Mouse (Mus musculus) left cerebral cortex, adult 2 months (tissue): ENCODE measurements at regions not wholly inside any gene's neighbourhood (a gene's known extent, or its start where the extent isn't known, plus 50 kb on each side); places are given as distances from the start of the nearest gene placed in this dataset.

Experiments
- DNase-seq, 2 experiments: peaks; one replicate each; pipeline ENCODE4 v3.0.0; 2021 to 2022; ENCODE audit warnings: low spot score in 2 of 2, mixed read lengths in 1 of 2; ENCODE audit errors: extremely low spot score in 1 of 2
- H3K27ac ChIP-seq: fragments of 200-600 bp; 2 replicates; pipeline ENCODE4 v1.8.1; 2022
- H3K4me3 ChIP-seq: fragments of 200-600 bp; 2 replicates; pipeline ENCODE4 v1.8.1; 2022
- CTCF ChIP-seq: fragments of 200-600 bp; IDR thresholded peaks from 2 replicates; pipeline ENCODE4 v1.8.1; 2022; ENCODE audit warnings: antibody characterized with exemption, mild to moderate bottlenecking, moderate library complexity
- intact Hi-C: fragments of 180-260 bp; cut with DNase I; formaldehyde crosslinking; loops from one replicate; pipeline ENCODE4 v1.15.1; 2025

DNA sequence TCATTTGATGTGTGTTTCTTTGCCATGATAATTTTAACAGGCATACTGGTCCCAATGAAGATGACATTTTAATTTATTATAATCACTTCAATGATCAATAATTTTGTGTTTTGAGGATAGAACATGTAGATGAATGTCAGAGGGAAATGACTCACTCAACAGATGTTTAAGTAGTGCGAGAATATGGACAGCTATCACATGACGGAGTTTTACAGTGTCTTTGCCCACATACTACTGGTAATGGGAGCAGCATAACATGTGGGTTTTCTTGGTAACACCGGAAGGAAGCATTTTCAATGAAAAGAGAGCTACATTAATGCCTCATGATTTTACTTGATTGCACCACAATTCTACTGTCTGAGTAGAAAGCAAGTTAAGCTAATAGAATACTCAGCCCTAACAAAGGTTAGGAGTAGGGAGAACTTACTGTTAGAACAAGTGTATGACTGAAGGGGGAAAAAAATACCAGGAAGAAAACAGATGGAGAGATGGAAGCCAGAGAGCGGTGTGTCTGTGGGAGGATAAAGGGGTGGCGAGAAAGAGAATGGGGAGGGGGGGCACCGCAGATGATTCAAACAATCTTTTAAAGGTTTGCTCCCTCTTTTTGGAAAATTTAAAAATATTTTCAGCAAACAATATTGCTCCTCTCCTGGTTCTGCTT, 142.0 kb upstream of the Dph6 start:
- H3K4me3 ChIP-seq: no peak overlapping the region
- peak overlapping the region; percentile 13 for H3K27ac ChIP-seq
- no peak for DNase-seq
- intact Hi-C loops: loop anchor here (1.0 kb wide), 1 partner anchor 142 kb away; the partner anchor contains the start of gene Dph6
- no peak for TF ChIP-seq CTCF

DNA sequence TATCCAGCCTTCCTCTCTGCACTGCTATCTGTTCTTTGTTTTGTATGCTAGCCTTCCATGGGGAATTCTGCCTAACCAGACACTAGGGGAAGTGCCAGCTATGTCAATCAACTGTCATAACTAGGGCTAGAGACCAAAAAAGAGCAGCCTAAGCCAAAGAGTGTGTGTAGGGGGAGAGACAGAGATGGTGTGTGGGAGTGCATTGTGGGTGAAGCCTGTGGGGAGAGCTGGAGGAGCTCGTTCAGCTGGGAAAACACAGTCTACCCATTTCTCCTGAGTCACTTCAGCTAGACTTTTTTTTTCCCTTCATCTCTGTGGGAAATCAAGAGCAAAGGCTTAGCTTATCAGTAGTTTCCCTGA, 142.5 kb upstream of the Dph6 start:
- peak; percentile 29 for DNase-seq
- no peak overlapping the region for H3K4me3 ChIP-seq
- no peak for TF ChIP-seq CTCF
- peak overlapping the region; percentile 13 for H3K27ac ChIP-seq
- intact Hi-C loops: loop anchor here (1.0 kb wide), 1 partner anchor 143 kb away; the partner anchor contains the start of gene Dph6

DNA sequence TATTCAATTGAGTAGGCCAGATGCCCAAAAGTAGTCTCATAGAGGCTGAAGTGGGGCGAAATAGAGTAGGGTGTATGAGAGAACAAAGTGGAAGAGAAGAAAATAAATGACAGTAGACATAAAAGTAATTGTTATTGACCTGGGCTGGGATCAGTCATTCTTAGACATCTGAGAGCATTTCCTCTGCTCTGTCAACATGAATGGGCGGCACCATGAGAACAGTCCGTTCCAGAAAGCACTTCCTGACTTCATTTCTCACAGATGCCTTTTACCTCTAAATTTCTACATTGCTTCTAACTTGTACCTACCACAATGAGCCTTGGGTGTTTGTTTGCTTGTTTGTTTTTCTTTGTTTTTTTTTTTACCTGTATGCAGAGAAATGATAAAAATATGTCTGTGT, 148.5 kb upstream of the Dph6 start:
- Histone ChIP-seq H3K27ac (no peak overlapping the region), H3K4me3 (no peak overlapping the region)
- no peak for DNase-seq
- TF ChIP-seq CTCF: no peak
- intact Hi-C loops: no loop called here

DNA sequence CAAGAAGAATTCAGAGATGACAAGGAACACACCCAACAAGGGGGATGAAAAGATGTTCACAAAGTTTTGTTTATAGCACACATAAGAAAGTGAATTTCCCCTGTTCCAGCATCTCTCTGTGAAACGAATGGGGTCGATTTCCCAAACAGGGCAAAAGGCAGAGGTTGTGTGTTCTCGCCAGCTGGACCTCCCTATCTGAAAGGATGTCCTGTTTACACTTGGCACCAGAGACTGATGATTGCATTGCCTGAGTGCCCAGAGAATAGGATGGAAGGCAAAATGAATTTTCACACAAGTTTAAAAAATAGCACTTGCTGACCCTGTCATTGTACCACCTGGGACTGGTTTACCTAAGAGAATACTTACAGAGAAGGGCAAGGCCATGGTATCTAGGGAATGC, 149.2 kb upstream of the Dph6 start:
- TF ChIP-seq CTCF: no peak

DNA sequence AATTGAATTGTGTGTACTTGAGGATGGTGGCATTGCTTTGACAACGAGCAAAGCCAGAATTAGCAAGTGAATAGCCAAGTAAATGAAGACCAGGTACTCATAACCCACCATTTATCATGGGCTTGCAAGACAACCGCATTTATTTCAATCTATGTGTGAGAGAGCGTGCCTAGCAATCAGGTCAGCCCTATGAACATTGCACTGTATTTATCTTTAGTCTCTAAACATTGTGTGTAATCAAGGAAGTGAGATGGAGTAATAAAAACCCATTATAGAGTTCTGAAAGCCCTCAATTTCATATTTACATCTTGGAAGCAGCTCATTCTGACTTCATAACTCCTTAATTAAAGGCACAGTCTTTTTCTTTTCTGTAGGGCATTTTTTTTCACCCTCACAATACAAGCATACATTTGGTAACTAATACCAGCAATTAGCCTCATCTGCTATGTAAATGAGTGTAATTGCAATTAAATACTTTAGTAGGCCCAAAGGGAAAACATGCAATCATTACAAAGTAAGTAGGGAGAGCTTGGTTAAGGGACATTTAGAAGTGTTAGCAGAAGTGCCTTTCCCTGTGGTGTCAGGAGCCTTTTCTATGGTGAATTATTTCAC, 150.8 kb upstream of the Dph6 start:
- H3K27ac ChIP-seq: no peak overlapping the region
- TF ChIP-seq CTCF: no peak
- no peak overlapping the region for H3K4me3 ChIP-seq
- no peak for DNase-seq
- intact Hi-C loops: no loop called here

More for the DNA sequence above, 149.2 kb upstream of the Dph6 start:
- no peak for DNase-seq
- Histone ChIP-seq H3K27ac (no peak overlapping the region), H3K4me3 (no peak overlapping the region)
- intact Hi-C loops: no loop called here

DNA sequence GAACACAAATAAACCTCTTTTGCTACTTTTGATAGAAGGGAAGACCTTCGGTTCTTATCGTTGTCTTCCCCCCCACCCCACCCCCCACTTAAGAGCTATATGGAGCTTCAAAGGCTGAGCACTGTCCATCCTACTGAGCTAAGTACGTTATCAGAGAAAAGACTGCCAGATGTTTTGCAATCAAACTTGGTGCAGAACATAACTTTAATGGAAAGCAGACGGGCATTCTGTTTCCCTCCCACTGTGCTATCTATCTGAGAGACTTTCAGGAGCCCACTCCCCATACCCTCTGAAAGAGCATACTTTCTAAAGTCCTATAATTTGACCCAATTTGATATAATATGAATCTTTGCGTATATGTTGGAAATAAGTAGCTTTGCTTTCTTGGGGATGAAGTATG, 153.3 kb upstream of the Dph6 start:
- intact Hi-C loops: no loop called here
- TF ChIP-seq CTCF: no peak
- DNase-seq: no peak
- no peak overlapping the region for H3K27ac ChIP-seq
- no peak overlapping the region for H3K4me3 ChIP-seq

DNA sequence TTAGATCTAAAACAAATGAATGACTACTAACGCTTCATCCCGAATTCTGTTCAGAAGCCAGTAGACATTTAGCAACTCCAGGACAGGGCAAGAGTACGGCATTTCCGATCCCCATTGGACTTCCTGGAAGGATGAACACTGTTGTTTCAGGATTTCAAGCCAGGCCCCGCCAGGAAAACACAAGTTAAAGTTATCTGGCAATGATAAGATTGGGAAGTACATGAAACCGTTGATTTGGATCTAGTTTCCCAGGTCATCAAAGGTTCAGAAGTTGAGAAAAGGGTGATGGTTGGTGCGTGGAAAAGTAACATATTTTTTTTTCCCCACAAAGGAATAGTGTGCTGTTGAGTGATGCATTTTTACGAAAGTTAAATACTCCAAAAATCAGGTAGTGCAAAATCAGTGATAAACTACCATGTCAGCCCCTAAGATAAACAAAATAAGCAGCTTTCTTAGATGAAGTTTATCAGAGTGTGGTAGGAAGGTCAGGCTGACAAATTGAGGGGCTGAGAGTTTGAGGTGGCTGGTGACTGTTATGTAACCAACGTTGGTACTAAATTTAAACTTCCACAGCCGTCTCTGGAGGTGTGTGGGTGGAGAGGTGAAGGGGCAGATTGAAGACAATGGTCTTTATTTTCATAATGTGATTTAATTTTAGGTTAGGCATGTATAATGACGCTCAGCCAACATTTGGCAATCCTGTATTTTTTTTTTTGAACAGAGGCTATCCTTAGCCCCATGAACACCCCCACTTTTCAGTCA, 157.6 kb upstream of the Dph6 start:
- TF ChIP-seq CTCF: no peak
- intact Hi-C loops: no loop called here
- no peak for DNase-seq
- H3K27ac ChIP-seq: no peak overlapping the region
- H3K4me3 ChIP-seq: no peak overlapping the region

DNA sequence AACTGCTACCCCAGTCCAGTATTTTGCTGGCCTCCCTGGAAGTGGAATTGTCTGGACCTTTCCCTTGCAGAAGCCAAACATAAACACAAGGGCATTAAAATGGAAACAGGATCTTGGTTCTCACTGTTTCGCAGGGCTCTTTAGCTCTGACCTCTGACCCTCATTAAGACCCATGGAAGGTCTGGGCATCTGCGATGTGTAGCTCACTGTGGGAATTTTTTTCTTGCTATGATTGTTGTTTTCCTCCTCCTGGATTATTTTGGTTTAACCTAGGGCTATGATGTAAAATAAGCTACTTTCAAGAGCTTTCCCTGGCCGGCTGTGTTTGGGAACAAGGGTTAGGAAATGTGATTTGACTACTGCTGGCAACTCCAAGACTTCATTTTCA, 158.1 kb upstream of the Dph6 start:
- intact Hi-C loops: no loop called here
- no peak for DNase-seq
- H3K27ac ChIP-seq: no peak overlapping the region
- no peak overlapping the region for H3K4me3 ChIP-seq
- TF ChIP-seq CTCF: no peak

DNA sequence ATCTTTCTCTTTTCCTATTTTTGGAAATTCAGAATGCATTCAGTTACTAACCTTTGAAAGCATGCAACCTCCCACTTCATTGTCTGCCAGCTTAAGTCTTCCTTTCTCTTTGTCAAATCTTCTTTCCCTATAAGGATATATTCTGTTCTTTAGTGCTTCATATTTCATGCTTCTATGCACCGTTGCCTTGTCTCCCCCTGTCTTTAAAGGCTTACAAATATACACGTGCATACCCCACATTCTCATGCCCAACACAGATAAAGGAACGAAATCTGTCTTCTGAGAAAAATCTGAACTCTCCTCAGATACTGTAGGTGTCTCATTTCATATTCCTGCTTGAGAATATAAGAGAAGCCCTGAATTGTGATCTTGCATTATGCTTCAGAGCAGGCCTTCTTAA, 167.9 kb upstream of the Dph6 start:
- TF ChIP-seq CTCF: no peak
- no peak overlapping the region for H3K27ac ChIP-seq
- H3K4me3 ChIP-seq: no peak overlapping the region
- intact Hi-C loops: no loop called here
- DNase-seq: no peak

DNA sequence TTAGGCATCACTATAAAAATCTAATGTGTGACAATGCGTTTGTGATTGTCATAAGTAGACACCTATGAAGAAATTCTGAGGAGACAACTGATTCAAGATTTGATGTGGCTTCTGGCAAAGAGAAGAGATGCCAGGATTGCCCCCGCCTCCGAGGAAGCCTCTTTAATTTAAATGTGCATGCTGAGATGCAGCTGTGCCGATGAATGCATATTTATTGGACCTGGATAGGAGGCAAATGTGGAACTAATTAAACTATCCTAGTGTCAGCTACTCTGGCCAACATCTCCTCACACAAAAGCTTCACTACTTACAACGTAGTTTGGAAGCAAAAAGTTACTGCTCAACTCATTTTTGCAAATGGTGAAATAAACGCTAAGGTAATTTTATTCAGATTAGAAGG, 173.4 kb upstream of the Dph6 start:
- intact Hi-C loops: no loop called here
- TF ChIP-seq CTCF: no peak
- no peak overlapping the region for H3K27ac ChIP-seq
- DNase-seq: no peak
- no peak overlapping the region for H3K4me3 ChIP-seq

DNA sequence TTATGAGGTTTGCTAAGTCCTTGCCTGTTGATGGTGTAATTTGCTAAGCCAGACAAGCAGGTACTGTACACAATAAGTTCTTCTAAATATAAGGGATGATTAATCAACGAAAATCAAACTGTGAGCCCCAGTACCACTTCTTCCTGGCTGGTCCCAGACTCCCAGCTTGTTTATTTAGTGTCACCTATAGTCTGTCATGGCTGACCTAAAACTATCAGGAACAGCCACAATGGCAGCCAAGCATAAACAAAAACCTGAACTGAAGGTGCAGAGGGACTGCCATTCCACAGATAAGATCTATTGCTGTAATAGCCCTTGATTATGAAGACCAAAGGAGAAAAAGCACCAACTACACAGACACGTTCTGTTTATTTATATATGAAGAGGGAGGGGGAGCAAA, 180.9 kb upstream of the Dph6 start:
- no peak for TF ChIP-seq CTCF
- intact Hi-C loops: no loop called here

DNA sequence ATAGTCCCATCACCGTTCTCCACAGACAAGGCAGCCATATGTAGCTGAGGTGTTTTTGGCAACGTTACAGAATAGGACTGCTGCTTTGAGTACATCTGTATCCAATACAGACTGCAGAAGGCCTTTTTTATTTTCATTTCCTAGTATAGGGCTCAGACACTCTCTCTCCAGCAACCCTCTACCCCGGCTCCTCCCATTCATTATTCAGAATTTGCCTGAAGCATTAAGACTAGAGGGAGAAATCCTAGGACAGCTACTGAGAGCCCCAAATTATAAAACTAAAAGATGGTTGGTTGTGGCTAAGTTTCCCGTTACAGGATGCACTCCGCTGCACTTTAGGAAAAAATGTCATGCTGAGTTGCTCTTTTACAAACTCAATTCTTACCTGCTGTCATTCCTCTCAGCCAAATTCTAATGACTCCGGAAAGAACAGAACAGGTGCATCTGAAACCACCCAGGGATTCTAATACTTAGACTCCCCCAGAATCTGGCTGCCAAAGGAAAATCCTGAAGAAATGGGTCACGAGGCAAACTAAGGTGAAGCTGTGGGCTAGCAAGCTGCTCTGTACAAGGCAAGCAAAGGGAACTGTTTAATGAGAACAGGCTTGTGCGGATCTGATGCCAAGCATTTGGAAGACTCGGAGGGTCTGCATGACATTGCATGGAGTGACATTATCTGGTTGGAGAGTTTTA, 189.1 kb upstream of the Dph6 start:
- no peak for TF ChIP-seq CTCF
- no peak overlapping the region for H3K4me3 ChIP-seq
- intact Hi-C loops: no loop called here

More for the DNA sequence above, 180.9 kb upstream of the Dph6 start:
- no peak overlapping the region for H3K4me3 ChIP-seq
- no peak for DNase-seq
- no peak overlapping the region for H3K27ac ChIP-seq

More for the DNA sequence above, 189.1 kb upstream of the Dph6 start:
- no peak overlapping the region for H3K27ac ChIP-seq
- no peak for DNase-seq
